Mouse (Mus musculus): Measurements from ENCODE around the gene 1700019D03Rik. TPM values are rescaled to one million over a fixed set of nuclear protein-coding genes. Genes with fewer than 3 reads are reported as not detected.
A peak's percentile ranks its signal among the peaks of the same experiment; 100 is the strongest.

The 1700019D03Rik gene
- polyA plus RNA-seq (2015; fragmentation: Nextera tagmentation; extraction: Ambion mirVana), result 5.3 and 5.7 TPM in 2 replicates

GRCm38 (mm10) chr1:53020079-53020478, at the start of gene 1700019D03Rik:
Gene 1700019D03Rik (minus strand): TSS chr1:53020179.
- ATAC-seq (ENCODE audit: low FRiP score), result no peak
- no peaks in the 10 kb centered on the region for H3K27me3 ChIP-seq (replicated peaks)
- WGBS, result 78% methylated on average over 5 of the region's 5 CpGs
- no peak within 1 kb of the TSS for H3K9ac ChIP-seq (replicated peaks)
- no peak within 1 kb of the TSS for H3K4me3 ChIP-seq (replicated peaks)
- H3K4me2 ChIP-seq, result no peak within 1 kb of the TSS
- H3K4me1 ChIP-seq, result no peaks in the 10 kb centered on the region
- no peaks in the 10 kb centered on the region for H3K9me3 ChIP-seq (replicated peaks)
- no peaks in the 10 kb centered on the region for H3K36me3 ChIP-seq
- no peak within 1 kb of the TSS for H3K27ac ChIP-seq (replicated peaks)

GRCm38 (mm10) chr1:53063921-53064320, 43.9 kb upstream of the 1700019D03Rik start:
- Histone ChIP-seq H3K27me3 (replicated peaks) (no peaks in the 10 kb centered on the region), H3K27ac (replicated peaks) (no peak overlapping the region), H3K4me2 (no peak overlapping the region), H3K4me1 (peaks cover 8% of the 10 kb centered on the region), H3K4me3 (replicated peaks) (no peak overlapping the region), H3K9me3 (replicated peaks) (no peaks in the 10 kb centered on the region), H3K9ac (replicated peaks) (no peak overlapping the region), H3K36me3 (no peaks in the 10 kb centered on the region)
- WGBS, result 91% methylated on average over 4 of the region's 4 CpGs
- ATAC-seq (ENCODE audit: low FRiP score), result no peak

GRCm38 (mm10) chr1:53061871-53062608, 42.1 kb upstream of the 1700019D03Rik start:
- no peak for ATAC-seq (ENCODE audit: low FRiP score)
- Histone ChIP-seq H3K4me2 (peak overlapping the region; percentile 34), H3K9me3 (replicated peaks) (no peaks in the 10 kb centered on the region), H3K4me1 (peaks cover 8% of the 10 kb centered on the region), H3K36me3 (no peaks in the 10 kb centered on the region), H3K4me3 (replicated peaks) (no peak overlapping the region), H3K9ac (replicated peaks) (no peak overlapping the region), H3K27ac (replicated peaks) (no peak overlapping the region), H3K27me3 (replicated peaks) (no peaks in the 10 kb centered on the region)
- 50% methylated on average over 13 of the region's 13 CpGs for WGBS

GRCm38 (mm10) chr1:53061340-53061739, 41.4 kb upstream of the 1700019D03Rik start, which contains the start of gene Mstn:
Gene Mstn (plus strand): TSS chr1:53061640.
- Histone ChIP-seq H3K9me3 (replicated peaks) (no peaks in the 10 kb centered on the region), H3K36me3 (no peaks in the 10 kb centered on the region), H3K27me3 (replicated peaks) (no peaks in the 10 kb centered on the region), H3K9ac (replicated peaks) (no peak within 1 kb of the TSS), H3K4me3 (replicated peaks) (no peak within 1 kb of the TSS), H3K4me2 (peak within 1 kb of the TSS; percentile 34), H3K4me1 (peaks cover 8% of the 10 kb centered on the region), H3K27ac (replicated peaks) (no peak within 1 kb of the TSS)
- ATAC-seq (ENCODE audit: low FRiP score), result no peak
- 59% methylated on average over 6 of the region's 6 CpGs for WGBS

- H3K27ac ChIP-seq (replicated peaks), result no peak overlapping the region
- H3K4me2 ChIP-seq, result no peak overlapping the region
- 25% methylated on average over 8 of the region's 8 CpGs for WGBS
- H3K9me3 ChIP-seq (replicated peaks), result no peaks in the 10 kb centered on the region
- no peak for ATAC-seq (ENCODE audit: low FRiP score)
- H3K36me3 ChIP-seq, result no peaks in the 10 kb centered on the region
- no peaks in the 10 kb centered on the region for H3K27me3 ChIP-seq (replicated peaks)
- H3K4me3 ChIP-seq (replicated peaks), result no peak overlapping the region
- no peak overlapping the region for H3K9ac ChIP-seq (replicated peaks)
- peaks cover 8% of the 10 kb centered on the region for H3K4me1 ChIP-seq
These were observed 40.5 kb upstream of the 1700019D03Rik start for GRCm38 (mm10) chr1:53060499-53060898.

- H3K9me3 ChIP-seq (replicated peaks), result no peaks in the 10 kb centered on the region
- no peak for ATAC-seq (ENCODE audit: low FRiP score)
- H3K36me3 ChIP-seq, result no peaks in the 10 kb centered on the region
- no peak overlapping the region for H3K9ac ChIP-seq (replicated peaks)
- no peak overlapping the region for H3K4me2 ChIP-seq
- WGBS, result 63% methylated on average over 5 of the region's 5 CpGs
- peaks cover 8% of the 10 kb centered on the region for H3K4me1 ChIP-seq
- no peaks in the 10 kb centered on the region for H3K27me3 ChIP-seq (replicated peaks)
- no peak overlapping the region for H3K27ac ChIP-seq (replicated peaks)
- no peak overlapping the region for H3K4me3 ChIP-seq (replicated peaks)
These were observed 39.1 kb upstream of the 1700019D03Rik start for GRCm38 (mm10) chr1:53059106-53059505.

- H3K9me3 ChIP-seq (replicated peaks), result no peaks in the 10 kb centered on the region
- no peak overlapping the region for H3K4me3 ChIP-seq (replicated peaks)
- no peaks in the 10 kb centered on the region for H3K4me1 ChIP-seq
- H3K27ac ChIP-seq (replicated peaks), result no peak overlapping the region
- ATAC-seq (ENCODE audit: low FRiP score), result peak; percentile 76
- H3K9ac ChIP-seq (replicated peaks), result no peak overlapping the region
- no peaks in the 10 kb centered on the region for H3K36me3 ChIP-seq
- no peak overlapping the region for H3K4me2 ChIP-seq
- no peaks in the 10 kb centered on the region for H3K27me3 ChIP-seq (replicated peaks)
- 52% methylated on average over 9 of the region's 9 CpGs for WGBS
These were observed 33.4 kb upstream of the 1700019D03Rik start for GRCm38 (mm10) chr1:53053087-53054022.

GRCm38 (mm10) chr1:53049763-53050427, 29.9 kb upstream of the 1700019D03Rik start:
- Histone ChIP-seq H3K4me3 (replicated peaks) (no peak overlapping the region), H3K36me3 (no peaks in the 10 kb centered on the region), H3K9ac (replicated peaks) (no peak overlapping the region), H3K27ac (replicated peaks) (no peak overlapping the region), H3K4me1 (no peaks in the 10 kb centered on the region), H3K9me3 (replicated peaks) (no peaks in the 10 kb centered on the region), H3K4me2 (no peak overlapping the region), H3K27me3 (replicated peaks) (no peaks in the 10 kb centered on the region)
- WGBS, result 80% methylated on average over 8 of the region's 8 CpGs
- ATAC-seq (ENCODE audit: low FRiP score), result no peak

- no peak for ATAC-seq (ENCODE audit: low FRiP score)
- WGBS, result 89% methylated on average over 5 of the region's 5 CpGs
These were observed 17.5 kb upstream of the 1700019D03Rik start for GRCm38 (mm10) chr1:53037443-53037871.

GRCm38 (mm10) chr1:53032550-53032949, 12.6 kb upstream of the 1700019D03Rik start:
- Histone ChIP-seq H3K27me3 (replicated peaks) (no peaks in the 10 kb centered on the region), H3K4me1 (no peaks in the 10 kb centered on the region), H3K9me3 (replicated peaks) (no peaks in the 10 kb centered on the region), H3K9ac (replicated peaks) (no peak overlapping the region), H3K4me3 (replicated peaks) (no peak overlapping the region), H3K27ac (replicated peaks) (no peak overlapping the region), H3K4me2 (no peak overlapping the region), H3K36me3 (no peaks in the 10 kb centered on the region)
- ATAC-seq (ENCODE audit: low FRiP score), result no peak

More at GRCm38 (mm10) chr1:53037443-53037871, 17.5 kb upstream of the 1700019D03Rik start:
- H3K27me3 ChIP-seq (replicated peaks), result no peaks in the 10 kb centered on the region
- H3K27ac ChIP-seq (replicated peaks), result no peak overlapping the region
- no peak overlapping the region for H3K4me3 ChIP-seq (replicated peaks)
- no peak overlapping the region for H3K9ac ChIP-seq (replicated peaks)
- no peak overlapping the region for H3K4me2 ChIP-seq
- no peaks in the 10 kb centered on the region for H3K4me1 ChIP-seq
- no peaks in the 10 kb centered on the region for H3K9me3 ChIP-seq (replicated peaks)
- no peaks in the 10 kb centered on the region for H3K36me3 ChIP-seq

- H3K27me3 ChIP-seq (replicated peaks), result no peaks in the 10 kb centered on the region
- no peak for ATAC-seq (ENCODE audit: low FRiP score)
- H3K4me3 ChIP-seq (replicated peaks), result no peak overlapping the region
- no peak overlapping the region for H3K4me2 ChIP-seq
- no peaks in the 10 kb centered on the region for H3K4me1 ChIP-seq
- 49% methylated on average over 3 of the region's 3 CpGs for WGBS
- H3K9ac ChIP-seq (replicated peaks), result no peak overlapping the region
- no peaks in the 10 kb centered on the region for H3K9me3 ChIP-seq (replicated peaks)
- no peaks in the 10 kb centered on the region for H3K36me3 ChIP-seq
- H3K27ac ChIP-seq (replicated peaks), result no peak overlapping the region
These were observed 1.1 kb downstream of the 1700019D03Rik start for GRCm38 (mm10) chr1:53018746-53019505.

Data from neural tube, embryonic 15.5 days (tissue).